Mouse (Mus musculus): Measurements from ENCODE around the gene Ugdh. TPM values are rescaled to one million over a fixed set of nuclear protein-coding genes. Genes with fewer than 3 reads are reported as not detected.

Gene Ugdh
- total RNA-seq, 2 experiments from 2014 or later = 23.2 to 25.1 TPM

DNA sequence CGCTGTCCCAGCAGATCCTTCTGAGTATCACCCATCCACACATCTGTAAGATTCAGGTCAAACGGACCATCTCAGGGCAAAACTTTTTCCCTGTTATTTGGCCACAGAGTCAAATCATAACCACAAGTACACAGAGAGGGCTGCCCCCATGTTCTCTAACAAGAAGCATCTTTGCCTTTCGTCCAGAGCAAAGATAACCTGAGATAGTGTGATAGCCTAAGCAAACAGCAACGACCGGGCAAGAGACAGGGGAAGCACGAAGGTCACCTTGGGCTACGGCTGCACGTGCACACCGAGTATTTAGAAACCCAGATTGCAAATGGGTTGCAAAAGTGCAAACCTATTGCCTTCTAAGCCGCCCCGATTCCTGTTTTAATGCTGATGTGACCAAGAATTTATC is 67.9 kb downstream of the Ugdh start:
- intact Hi-C loops (cut with DNase I) = no loop called here
- DNase-seq = no peak

Other genes starting within 250 kb of the Ugdh start
- gene Wdr19, start 236.3 kb downstream of the Ugdh start, total RNA-seq (2021) = 1 to 10 TPM; 2.7 to 4.5 TPM
- 10 to 100 TPM; 25.1 to 25.5 TPM for gene Rfc1, start 100.3 kb downstream of the Ugdh start, total RNA-seq (2021)
- gene Klb, start 87.6 kb downstream of the Ugdh start, total RNA-seq (2021) = under 1 TPM; 0.12 to 0.55 TPM
- gene Rpl9, start 44.5 kb downstream of the Ugdh start, total RNA-seq (2021) = 100 to 1,000 TPM; 580 to 665 TPM
- gene Lias, start 44.5 kb downstream of the Ugdh start, total RNA-seq (2021) = 10 to 100 TPM; 53.3 to 60.3 TPM
- 1 to 10 TPM in 1 of 2 experiments, not detected in 1; 1.3 TPM for gene Gm43552, start 56.9 kb upstream of the Ugdh start, total RNA-seq (2021)
- gene Smim14, start 101.2 kb upstream of the Ugdh start, total RNA-seq (2021) = 100 to 1,000 TPM in 1 of 2 experiments, 10 to 100 TPM in 1; 93.4 to 103 TPM
- 10 to 100 TPM; 62.5 to 66.3 TPM for gene Ube2k, start 101.3 kb upstream of the Ugdh start, total RNA-seq (2021)

All from heart, postnatal 14 days (tissue).